Mouse (Mus musculus) naive thymus-derived CD4-positive, alpha-beta T cell, adult 2 months (primary cell): ENCODE measurements around the gene Cyp2g1.
"Not testable (repeated sequence)": the region's sequence is repeated elsewhere in the genome, so short reads cannot be mapped to it uniquely, and the experiment has no call there.

ENCODE experiments used
- DNase-seq: peaks from one replicate; pipeline ENCODE4 v3.0.0-alpha.2; 2011; ENCODE audit warnings: low read depth

The Cyp2g1 gene

DNA sequence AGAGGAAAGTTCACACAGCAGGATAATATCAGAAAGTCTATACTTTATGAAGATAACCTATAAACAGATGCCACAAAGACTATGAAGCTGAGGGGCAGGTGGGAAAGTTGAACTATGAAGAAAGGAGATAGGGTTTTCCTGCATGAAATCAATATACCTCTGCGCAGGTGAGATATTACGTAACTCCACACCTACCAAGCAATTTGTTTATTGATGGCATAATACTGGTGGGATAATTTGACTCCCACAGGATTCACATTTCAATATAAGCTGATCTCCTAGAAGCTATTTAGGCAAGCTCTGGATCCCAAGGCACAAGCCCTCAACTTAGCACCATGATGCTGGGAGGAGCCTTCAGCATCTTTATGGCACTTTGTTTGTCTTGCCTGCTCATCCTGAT lies at the start of gene Cyp2g1:
TSS of gene Cyp2g1 (plus strand) at position 301 of the 400 bp plus-strand sequence.
- DNase-seq: no peak

DNA sequence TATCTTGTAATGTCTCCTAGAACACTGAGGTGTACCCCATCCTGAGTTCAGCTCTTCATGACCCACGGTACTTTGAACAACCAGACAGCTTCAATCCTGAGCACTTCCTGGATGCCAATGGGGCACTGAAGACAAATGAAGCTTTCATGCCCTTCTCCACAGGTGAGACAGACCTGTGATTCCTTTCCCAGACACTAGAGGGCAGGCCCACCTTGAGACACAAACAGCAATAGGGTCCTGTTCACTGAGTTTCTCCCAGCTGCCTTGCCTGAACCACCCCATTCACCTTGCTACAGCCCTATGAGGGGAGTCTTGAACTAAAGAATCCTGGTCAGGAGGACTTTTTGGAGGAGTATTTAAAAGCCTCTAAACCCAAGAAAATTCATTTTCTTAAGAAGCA lies 41.6 kb upstream of the Cyp2g1 start:
- DNase-seq: no peak

DNA sequence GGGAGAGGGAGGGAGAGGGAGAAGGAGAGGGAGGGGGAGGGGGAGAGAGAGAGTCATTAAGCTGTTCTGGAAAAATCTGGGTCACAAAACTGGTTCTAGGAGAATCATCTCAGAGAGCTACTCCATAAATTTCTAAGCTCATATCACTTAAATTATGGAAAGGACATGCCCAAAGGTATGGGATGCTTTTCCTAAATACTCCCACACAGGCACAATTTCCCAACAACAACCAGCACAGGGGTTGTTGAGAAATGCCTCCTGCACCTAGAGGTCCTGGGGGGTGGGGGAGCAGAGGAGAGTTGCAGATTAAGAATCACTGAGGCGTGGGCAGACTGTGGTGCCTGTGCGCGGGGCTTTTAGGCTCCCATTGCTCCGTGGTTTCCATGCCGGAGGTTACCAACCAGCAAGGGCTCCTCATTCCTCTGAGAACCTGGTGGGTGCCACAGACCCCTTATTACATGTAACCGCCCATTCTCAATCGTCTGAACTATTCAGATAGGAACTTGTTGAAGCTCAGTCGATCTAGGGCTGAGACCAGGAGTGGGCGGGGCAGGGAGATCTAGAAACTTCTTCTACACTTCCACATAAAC lies 38.7 kb upstream of the Cyp2g1 start:
- DNase-seq: no peak

DNA sequence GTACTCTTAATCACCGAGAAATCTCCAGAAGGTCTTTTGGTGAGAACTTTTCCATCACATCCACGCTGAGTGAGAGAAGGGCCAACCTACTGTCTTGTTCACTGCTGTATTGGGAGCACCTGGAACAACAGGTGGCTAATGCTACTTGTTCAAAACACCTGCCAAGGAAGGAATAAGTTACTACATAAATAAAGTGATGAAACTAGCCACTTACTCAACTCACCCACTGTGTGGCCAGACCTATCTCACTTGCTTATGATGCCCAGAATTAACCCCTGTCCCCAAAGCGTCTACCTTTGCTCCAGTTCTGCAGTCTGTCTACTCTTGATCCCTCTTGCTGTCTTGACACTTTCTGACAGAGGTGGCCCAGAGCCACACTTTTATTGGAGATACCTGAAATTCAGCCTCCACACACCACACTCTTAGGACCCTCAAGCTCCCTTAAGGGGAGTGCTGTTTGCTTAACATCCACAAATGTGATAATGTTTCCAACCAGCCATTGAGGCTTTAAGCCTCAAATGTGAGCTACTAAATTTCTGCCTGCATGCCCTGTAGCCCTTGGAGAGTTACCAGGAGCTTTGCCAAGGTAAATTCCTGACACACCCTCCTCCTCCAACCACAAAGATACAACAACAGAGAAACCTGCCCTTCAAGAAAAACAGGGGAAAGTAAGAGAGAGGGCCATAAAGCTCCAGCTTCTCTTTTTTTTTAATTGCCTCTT lies 35.7 kb upstream of the Cyp2g1 start:
- no peak for DNase-seq

DNA sequence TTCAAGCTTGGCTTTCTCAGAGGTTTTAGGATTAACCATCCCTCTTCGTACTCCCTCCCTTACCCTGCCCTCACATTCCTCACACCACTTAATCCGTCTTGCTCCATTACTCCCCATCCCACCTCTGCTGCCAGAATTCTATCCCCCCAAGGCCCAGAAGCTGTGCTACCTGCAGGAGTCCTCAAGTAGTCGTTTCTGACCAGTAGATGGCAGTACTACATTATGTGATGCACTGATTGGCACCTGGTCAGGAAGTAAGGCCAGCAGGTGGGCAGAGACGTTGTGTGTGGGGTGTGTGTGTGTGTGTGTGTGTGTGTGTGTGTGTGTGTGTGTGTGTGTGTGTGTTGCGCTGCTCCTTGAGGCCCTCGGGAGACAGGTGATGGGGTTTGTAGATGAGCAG lies 32.8 kb upstream of the Cyp2g1 start:
- no peak for DNase-seq

DNA sequence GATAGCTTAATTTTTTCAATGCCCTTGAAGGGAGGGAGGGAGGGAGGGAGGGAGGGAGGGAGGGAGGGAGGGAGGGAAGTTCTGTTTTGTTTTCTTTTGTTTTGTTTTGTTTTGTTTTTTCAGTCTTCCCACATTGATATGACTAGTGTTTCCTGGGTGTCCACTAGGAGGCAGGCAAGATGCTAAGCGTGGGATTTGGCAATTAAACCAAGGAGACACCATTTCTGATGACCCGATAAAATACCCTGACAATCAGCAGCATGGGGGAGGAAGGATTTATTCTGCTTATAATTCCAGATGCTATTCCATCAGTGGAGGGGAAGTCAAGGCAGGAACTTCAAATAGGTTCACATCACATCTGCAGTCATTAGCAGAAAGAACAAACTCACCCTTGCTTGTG lies 30.9 kb upstream of the Cyp2g1 start:
- DNase-seq: no peak

DNA sequence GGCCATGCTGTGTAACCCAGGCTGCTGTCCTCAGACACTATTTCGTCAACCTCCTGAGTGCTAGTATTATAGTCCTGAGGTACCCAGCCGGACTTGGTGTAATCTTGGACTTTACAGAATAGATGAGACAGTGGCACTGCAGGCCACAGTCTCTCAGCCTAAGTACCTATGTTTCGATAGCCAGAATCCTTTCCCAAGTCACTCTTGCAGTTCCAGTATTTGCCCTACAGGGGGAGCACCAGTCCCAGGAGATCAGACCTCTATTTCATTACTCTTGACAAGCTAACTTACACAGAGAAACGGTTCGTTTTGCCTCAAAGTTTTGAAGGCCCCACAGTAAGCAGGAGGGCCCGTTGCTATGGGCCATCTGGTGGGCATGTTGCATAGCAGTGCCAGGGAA lies 30.2 kb upstream of the Cyp2g1 start:
- DNase-seq: no peak

DNA sequence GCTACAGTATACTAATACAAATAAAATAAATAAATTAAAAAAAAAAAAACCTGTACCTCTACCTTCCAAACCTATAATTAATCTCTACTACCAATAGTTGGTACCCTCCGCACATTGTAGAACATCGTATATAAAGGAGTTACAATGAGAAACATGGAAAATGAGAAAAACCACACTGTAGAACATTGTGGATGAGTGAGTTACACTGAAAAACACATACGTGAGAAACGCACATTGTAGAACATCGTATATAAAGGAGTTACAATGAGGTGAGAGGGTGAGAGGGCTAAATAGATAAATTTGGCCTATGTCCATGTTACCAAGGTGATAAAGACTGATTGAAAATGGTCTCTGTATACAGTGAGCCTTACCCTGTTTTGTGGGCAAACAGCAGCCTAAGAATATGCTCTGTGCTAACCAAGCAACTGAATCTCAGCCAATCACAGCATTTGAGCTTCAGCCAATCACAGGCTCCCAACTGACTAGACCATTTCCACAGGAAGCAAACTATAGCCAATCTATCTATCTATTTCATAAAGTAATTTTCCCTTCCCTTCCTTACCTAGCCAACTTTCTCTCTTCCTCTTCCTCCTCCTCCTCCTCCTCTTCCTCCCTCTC lies 28.8 kb upstream of the Cyp2g1 start:
- peak; percentile 15 for DNase-seq

DNA sequence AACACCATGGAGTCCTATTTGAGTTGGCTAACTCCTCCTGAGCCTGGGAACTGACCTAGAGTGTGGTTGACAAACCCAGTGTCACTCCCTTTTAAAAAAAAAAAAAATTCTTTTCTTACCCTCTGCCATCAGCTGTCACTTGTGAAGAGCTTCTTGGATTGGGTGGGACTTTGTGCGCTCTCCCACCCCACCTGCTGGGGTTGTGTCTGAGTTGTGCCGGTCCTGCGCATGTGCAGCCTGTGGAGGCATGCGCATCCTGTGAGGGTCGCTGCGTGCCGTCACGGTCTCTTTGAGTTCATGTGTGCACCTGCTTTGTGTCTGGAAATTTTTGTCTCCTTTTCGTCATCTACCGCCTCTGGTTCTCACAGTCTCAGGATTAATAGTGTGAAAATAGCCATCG lies 28.2 kb upstream of the Cyp2g1 start:
- DNase-seq: no peak

DNA sequence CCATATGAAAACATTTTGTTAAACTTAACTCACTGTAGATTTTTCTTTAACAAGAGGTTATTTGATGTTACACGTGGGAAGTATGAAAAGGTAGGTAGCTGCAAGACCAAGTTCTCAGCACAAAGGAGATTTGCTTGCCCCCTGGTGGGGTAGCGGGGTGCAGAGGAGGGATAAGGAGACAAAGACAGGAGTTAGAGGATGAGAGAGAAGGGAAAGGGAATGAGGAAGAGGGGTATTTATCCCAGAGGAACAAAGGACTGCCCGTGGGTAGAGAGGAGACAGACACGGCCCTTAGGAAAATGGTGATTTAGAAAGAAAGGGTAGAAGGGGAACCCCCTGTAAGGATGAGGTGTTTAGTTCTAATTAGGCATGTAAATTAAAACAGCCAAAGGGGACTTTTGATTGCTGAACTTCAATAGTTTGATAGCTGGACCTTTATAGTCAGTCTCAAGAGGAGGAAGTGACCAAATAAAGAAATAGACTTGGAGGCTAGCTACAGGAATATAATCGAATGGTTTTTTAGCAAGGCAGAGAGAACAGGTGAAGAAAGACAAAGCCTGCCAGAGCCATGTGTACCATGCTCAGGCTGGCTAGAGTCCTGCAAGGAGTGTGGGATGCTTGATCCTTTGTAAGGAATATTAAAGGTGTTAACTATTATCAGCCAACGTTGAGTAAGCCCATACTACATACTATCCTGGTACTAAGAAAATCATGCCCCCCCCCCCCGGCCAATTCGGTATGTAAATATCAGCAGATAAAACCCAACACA lies 27.5 kb upstream of the Cyp2g1 start:
- DNase-seq: no peak

DNA sequence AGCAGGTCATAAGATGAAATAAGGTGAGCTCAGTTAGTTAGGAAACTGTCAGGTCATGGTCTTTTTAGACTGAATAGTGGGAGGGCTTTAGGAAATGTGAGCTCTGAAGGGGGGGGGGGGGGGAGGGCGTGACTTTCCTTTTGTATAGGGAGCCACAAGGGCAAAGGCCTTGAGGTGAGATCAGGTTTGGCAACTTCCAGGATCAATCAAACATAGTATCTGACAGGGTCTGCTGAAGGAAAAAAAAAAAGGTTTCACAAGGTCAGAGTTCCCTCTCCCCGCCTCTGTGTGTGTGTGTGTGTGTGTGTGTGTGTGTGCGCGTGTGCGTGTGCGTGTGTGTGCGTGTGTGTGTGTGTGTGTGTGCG lies 26.9 kb upstream of the Cyp2g1 start:
- DNase-seq: no peak

DNA sequence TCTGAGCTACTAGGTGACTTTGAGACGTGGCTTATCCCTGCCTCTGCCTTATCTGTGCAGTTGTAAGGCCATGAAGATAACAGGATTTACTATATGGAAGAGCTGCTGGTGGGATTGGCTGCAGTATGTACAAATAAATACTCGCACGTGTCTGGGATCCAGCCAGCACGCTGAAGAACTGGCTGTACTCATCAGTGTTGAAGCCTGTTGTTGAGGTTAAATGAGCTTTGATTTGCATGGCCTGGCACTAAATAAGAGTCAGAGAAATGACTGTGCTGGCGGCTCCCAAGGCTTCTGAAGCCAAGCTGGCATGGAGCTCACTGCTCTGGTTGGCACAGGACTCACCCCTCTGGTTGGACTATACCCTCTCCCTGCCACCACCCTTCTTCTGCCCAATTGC lies 25.5 kb upstream of the Cyp2g1 start:
- no peak for DNase-seq

DNA sequence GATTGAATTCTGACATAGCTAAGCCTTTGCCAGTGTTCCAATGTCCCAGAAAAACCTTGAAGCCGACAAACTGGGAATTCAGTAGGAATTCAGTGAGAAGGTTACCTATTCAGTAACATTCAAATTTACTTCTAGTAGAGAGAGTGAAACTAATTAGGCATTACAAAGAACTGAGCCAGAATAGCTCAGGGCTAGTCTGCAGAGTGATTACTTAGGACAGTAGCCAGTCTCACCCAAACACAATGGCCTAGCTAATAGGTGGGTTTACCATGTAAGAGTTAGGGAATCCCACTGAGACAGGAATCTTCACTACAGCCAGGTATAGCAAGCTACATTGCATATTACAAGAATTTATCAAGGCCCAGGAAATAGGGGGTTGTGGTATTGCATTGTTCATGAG lies 22.7 kb upstream of the Cyp2g1 start:
- not testable (repeated sequence) for DNase-seq

DNA sequence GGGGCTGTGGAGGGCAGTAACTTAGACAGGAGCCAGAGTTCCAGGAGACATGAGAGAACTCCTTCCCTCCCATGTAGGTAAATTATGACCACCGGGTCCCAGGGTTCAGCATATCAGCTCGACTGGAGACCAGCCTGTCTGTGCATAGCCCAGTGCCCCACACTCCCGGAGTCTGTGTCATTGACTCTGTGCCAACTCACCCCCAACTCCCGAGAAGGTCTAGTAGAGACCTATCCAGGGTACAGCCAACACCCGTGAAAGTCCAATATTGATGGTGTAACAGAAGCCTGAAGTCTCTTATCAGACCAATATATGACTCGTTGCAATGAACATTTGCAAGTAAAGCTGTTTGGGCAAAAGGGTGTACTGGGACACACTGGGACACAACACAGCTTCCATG lies 18.7 kb upstream of the Cyp2g1 start:
- no peak for DNase-seq

DNA sequence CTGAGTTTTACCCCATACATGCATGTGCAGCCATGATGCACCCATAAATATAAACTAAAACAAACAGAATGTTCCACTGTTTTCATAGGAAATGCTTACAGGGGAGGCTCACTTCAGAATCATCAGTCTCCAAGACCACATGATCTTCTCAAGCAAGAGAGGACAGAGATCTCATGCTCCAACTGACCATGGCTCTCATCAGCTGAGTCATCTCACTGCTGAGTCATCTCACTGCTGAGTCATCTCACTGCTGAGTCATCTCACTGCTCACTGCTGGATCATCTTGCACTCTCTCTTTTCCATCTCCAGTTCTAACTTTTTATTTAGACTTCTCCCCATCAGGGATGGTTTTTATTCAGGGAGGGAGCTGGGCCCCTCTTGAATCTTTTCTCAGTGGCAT lies 8.6 kb upstream of the Cyp2g1 start:
- no peak for DNase-seq

DNA sequence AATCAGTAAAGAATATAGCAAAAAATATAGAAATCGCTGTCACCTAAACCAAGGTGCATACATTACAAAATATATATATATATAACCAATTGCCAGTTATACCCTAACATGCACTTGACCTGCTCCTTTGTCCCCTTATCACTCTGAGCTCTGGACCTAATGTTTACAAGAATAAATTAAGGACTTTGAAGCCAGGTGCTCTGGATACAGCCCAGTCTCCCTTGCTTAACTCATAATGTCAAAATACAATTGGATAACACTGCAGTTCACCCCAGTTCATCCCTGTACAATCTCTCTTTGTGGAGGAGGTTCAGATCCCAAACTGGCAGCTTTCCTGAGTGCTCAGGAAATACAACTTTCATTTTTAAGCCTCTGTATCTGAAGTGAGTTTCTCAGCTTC lies 7.7 kb upstream of the Cyp2g1 start:
- DNase-seq: no peak

DNA sequence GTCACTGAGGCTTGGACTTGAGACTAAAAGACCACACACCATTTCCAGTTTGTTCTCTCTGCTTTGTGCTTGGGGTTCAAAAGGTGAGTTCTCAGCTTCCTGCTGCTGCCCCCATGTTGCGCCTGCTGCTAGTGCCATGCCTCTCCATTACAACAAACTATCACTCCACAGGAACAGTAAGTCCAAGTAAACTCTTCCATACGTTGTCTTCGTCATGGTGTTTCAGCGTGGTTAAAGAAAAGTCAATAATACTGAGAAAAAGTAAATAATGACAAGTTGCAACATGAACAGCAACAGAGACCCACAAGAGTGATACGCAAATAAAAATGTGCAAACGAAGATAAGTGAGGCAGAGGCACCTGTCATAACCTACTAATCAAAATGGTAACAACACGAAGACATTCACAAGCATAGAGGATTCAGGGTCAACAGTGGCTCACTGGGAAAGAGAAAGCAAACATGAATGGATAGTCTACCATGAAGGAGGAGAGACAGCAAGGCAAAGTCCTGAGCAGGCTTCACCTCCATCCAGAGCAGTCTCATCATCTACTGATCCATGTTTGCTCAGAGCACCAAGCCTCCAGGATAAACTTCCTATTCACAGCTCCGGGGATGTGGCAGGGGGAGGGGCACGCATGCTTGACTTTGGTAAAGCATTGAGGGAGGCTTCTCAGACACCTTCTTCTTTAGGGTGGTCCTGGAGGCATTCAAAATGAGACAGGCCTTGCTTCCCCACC lies 23.0 kb downstream of the Cyp2g1 start:
- not testable (repeated sequence) for DNase-seq

DNA sequence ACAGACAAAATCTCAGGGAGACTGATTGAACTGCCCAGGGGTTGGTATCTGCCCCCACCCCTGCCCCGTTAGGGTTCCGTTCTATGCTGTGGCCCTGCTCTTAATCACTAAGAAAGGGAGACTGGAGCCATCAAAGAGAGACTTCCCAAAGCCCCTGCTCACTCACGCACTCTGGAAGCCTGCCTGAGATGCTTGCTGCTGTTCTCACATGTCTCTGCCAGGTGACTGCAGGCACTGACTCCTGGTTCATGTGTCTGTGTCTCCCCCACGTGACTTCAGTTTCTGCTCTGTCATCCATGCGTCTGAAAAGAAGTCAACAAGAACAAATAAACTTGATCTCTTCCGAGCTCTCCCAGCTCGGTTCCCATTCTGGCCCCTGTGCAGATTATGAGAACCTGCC lies 24.0 kb downstream of the Cyp2g1 start:
- not testable (repeated sequence) for DNase-seq

DNA sequence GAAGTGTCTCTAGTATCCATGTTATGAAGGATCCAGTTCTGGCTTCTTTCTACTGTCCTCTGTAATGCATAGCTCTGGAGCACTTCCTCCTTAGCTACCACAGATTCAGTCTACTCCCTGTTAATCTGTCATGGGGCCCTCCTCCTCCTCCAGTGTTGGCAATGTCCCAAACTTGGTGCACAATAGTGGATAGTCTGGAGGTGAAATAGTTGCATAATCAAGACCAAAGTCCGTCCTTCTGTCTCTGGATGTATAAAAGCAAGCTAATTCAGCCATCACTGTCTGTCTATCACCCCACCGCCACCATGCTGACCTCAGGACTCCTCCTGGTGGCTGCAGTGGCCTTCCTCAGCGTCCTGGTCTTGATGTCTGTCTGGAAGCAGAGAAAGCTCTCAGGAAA lies 26.4 kb downstream of the Cyp2g1 start, which contains the start of gene Cyp2a5:
TSS of gene Cyp2a5 (plus strand) at position 247 of the 400 bp plus-strand sequence.
- DNase-seq: not testable (repeated sequence)

DNA sequence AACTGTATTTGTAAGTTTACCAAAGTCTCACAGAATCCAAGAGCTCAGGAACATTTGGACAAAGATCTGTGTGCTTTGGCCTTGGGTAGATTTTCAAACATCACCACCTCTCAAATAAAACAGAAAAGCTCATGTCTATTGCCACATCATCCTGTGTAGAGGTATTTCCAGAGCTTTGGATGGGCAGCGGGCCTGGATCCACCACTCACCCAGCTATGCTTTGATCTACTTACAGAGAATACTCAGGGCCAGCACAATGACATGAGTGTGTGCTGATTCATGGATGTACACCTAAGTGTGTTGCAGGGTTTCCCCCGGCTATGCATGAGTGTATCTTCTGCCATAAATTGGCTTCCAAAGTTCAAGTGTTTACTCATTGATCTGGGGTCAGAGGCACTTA lies 34.7 kb downstream of the Cyp2g1 start:
- not testable (repeated sequence) for DNase-seq

DNA sequence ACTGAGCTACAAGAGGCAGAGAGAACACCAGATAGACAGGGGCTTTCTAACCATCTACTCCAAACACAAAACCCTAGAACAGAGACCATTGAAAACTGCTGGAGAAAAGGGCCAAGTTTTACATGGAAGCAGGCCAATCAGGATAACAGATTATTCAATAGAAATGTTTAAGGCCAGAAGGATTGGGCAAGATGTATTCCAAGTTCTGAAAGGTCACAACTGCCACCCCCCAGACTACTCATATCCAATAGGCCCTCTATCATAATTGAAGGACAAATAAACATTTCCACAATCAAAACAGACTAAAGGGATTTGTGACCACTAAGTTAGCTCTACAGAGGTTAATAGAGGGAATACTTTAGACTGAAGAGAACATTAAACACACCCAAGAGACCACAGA lies 41.4 kb downstream of the Cyp2g1 start:
- DNase-seq: not testable (repeated sequence)
